Mouse (Mus musculus): ENCODE measurements around the gene Snrpa. TPM values are rescaled to one million over a fixed set of nuclear protein-coding genes. Genes with fewer than 3 reads are reported as not detected.
A peak's percentile ranks its signal among the peaks of the same experiment; 100 is the strongest.

The Snrpa gene
- polyA plus RNA-seq, 1 experiment from 2014 or later: 163 TPM

DNA sequence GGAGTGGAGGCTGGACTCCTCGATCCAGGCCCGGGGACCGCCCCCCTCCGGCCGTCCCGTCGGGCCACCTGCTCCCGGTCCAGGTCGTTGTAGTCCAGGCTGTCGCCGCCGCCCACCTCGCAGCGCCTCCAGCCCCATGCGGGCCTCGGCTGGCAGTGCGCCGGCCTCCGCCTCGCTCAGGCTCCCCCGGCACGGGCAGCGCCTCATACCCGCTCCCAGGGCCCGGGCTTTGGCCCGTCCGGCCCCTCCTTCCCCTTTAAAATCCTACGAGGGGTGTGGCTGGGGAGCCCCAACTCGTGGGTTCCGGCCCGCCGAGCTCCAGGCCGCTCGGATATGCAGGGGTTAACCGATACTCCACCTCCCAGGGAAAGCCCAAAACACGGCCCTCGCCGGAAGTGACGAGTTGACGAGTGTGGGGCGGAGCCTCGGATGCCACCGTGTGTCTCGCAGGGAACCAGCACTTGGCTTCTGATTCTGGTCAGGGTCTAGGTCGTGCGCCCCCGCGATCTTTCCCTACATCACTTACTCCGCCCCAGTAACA lies 32.3 kb upstream of the Snrpa start, which contains the start of gene Itpkc:
TSS of gene Itpkc (minus strand) at position 381 of the 541 bp plus-strand sequence.
- Histone ChIP-seq H3K4me1 (peaks cover 74% of the 10 kb centered on the region), H3K4me2 (peak within 1 kb of the TSS; percentile 92), H3K27me3 (replicated peaks) (no peaks in the 10 kb centered on the region), H3K9me3 (replicated peaks) (no peaks in the 10 kb centered on the region), H3K9ac (peak within 1 kb of the TSS; percentile 84), H3K36me3 (peaks cover 7% of the 10 kb centered on the region), H3K27ac (peak within 1 kb of the TSS; percentile 80), H3K4me3 (peak within 1 kb of the TSS; percentile 70)
- WGBS (ENCODE audit: insufficient replicate concordance): under 1% methylated on average over 49 of the region's 49 CpGs
- ATAC-seq: peak; percentile 81

DNA sequence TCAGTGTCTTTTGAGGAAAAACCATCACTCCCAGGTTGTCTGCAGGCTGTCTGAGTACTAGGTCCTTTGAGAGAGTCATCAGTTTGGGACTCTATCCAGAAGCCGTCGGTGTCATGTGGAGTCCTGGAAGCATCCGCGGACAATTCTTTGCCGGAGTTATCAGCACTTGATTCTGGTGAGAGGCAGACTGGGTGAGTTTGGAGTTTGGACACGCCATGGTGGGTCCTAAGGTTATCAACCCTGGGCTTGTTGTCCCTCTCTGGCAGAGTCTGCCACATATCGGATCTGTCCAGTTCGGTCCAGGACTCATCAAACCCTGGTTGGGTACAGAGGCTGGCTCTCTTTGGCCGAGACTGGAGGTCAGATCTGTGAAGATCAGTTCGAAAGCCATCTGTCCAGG lies 31.6 kb upstream of the Snrpa start:
- peak; percentile 3; the same call in 1 of the 2 replicates for ATAC-seq
- H3K4me3 ChIP-seq: peak overlapping the region; percentile 70
- peak overlapping the region; percentile 84 for H3K9ac ChIP-seq
- WGBS (ENCODE audit: insufficient replicate concordance): 7% methylated on average over 10 of the region's 10 CpGs
- peak overlapping the region; percentile 92 for H3K4me2 ChIP-seq
- no peaks in the 10 kb centered on the region for H3K27me3 ChIP-seq (replicated peaks)
- H3K9me3 ChIP-seq (replicated peaks): no peaks in the 10 kb centered on the region
- H3K27ac ChIP-seq: peak overlapping the region; percentile 80
- H3K36me3 ChIP-seq: peaks cover 7% of the 10 kb centered on the region
- H3K4me1 ChIP-seq: peaks cover 79% of the 10 kb centered on the region

DNA sequence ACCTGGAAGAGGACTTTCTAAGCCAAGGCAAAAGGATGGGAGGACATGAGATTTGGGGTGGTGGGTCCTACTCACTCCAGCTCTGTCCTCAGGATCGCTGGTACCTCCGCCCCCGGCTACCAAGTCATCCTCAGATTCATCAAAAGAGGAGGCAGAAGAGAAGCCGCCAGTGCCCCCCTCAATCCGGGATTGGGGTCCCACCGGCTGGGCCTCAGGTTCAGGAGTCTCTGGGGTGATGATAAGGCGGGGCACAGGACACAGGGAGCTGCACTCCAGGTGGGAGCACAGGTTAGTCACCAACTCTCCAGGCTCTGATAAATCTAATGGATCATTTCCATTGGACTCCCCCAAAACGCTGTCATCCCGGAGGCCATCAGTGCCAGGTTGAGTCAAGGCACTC lies 31.2 kb upstream of the Snrpa start:
- H3K9me3 ChIP-seq (replicated peaks): no peaks in the 10 kb centered on the region
- H3K9ac ChIP-seq: peak overlapping the region; percentile 84
- H3K4me1 ChIP-seq: peaks cover 79% of the 10 kb centered on the region
- peaks cover 7% of the 10 kb centered on the region for H3K36me3 ChIP-seq
- ATAC-seq: no peak
- no peaks in the 10 kb centered on the region for H3K27me3 ChIP-seq (replicated peaks)
- peak overlapping the region; percentile 70 for H3K4me3 ChIP-seq
- peak overlapping the region; percentile 92 for H3K4me2 ChIP-seq
- WGBS (ENCODE audit: insufficient replicate concordance): 37% methylated on average over 9 of the region's 9 CpGs
- no peak overlapping the region for H3K27ac ChIP-seq

DNA sequence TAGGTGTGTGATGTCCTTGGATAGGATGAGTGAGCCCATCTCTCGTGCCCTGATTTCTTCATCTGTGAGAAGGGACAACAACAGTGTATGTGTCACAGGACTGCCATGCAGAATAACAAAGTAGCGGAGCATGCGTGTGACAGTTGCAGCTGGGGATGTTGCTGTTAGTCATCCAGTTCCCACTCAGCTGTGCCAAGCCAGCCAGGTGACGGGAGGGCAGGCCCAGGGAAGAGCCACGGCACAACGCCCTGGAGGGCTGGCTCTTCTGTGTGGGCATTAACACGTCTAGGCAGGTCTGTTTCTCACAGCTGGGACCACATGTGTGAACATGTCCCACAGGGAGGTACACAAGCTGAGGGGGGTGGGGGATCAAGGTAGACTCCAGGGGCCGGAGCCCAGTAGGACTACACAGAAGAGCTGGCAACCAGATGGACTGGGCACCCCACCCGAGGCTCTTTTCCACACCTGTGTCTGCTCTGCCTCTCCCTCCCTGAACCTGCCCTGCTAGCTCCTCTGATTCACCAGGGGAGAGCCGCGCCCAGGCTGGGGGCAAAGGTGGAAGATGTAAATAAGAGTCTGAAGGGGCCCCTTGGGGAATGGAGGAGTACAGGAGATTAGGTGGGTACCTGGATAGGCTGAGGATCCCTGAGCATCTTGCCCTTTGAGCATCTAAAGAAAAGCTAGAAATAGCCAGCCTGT lies 29.0 kb upstream of the Snrpa start:
- H3K27me3 ChIP-seq (replicated peaks): no peaks in the 10 kb centered on the region
- peak overlapping the region; percentile 92 for H3K4me2 ChIP-seq
- H3K9me3 ChIP-seq (replicated peaks): no peaks in the 10 kb centered on the region
- H3K9ac ChIP-seq: no peak overlapping the region
- H3K36me3 ChIP-seq: peaks cover 17% of the 10 kb centered on the region
- H3K4me3 ChIP-seq: no peak overlapping the region
- no peak for ATAC-seq
- 0 out of 2 replicates have a peak overlapping the region, but pooled peaks have one; percentile 21 for H3K27ac ChIP-seq
- peaks cover 83% of the 10 kb centered on the region for H3K4me1 ChIP-seq
- WGBS (ENCODE audit: insufficient replicate concordance): 81% methylated on average over 11 of the region's 11 CpGs

DNA sequence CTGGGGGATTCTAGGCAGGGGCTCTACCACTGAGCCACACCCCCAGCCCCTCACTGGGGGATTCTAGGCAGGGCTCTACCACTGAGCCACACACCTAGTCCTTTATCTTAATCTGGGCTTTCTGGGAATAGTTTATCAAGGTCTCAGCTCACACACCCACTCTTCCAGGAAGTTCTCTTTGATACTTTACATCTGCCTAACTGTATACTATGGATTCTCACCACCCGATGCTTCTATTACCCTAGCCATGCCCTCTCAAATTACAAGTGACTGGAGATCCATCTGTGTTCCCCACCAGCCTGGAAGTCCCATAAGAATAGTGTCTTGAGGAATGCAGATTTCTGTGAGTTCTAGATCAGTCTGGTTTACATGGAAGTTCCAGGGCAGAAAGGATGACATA lies 26.5 kb upstream of the Snrpa start:
- WGBS (ENCODE audit: insufficient replicate concordance): 40% methylated on average over 1 of the region's 1 CpGs
- H3K4me2 ChIP-seq: peak overlapping the region; percentile 43
- ATAC-seq: peak; percentile 81

DNA sequence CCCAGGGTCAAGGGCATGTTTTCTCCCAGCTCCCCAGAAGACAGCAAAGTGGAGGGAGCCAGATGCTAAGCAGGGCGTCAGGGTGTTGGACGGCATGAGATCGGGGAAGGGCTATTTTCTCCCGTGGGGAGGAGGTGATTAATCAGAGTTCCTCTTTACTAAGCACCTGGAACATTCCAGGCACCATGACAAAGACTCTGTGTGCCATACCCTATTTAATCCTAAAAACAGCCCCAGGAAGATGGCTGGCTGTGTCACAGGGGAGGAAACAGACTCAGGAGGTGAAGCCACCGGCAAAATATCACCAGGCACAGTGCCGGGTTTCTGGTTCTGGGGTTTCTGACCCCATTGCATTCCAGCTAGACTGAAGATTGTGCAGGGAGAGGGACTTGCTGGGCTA lies 25.9 kb upstream of the Snrpa start:
- Histone ChIP-seq H3K4me2 (0 out of 2 replicates have a peak overlapping the region, but pooled peaks have one; percentile 43), H3K9me3 (replicated peaks) (no peaks in the 10 kb centered on the region), H3K27ac (peak overlapping the region; percentile 62), H3K9ac (no peak overlapping the region), H3K27me3 (replicated peaks) (no peaks in the 10 kb centered on the region), H3K36me3 (peaks cover 44% of the 10 kb centered on the region), H3K4me1 (peaks cover 65% of the 10 kb centered on the region), H3K4me3 (no peak overlapping the region)
- no peak for ATAC-seq
- 75% methylated on average over 6 of the region's 6 CpGs for WGBS (ENCODE audit: insufficient replicate concordance)

More for the DNA sequence above, 26.5 kb upstream of the Snrpa start:
- peak overlapping the region; percentile 29; the same call in 1 of the 2 replicates for H3K9ac ChIP-seq
- peak overlapping the region; percentile 62 for H3K27ac ChIP-seq
- H3K4me1 ChIP-seq: peaks cover 71% of the 10 kb centered on the region
- no peaks in the 10 kb centered on the region for H3K27me3 ChIP-seq (replicated peaks)
- no peaks in the 10 kb centered on the region for H3K9me3 ChIP-seq (replicated peaks)
- H3K36me3 ChIP-seq: peaks cover 38% of the 10 kb centered on the region
- H3K4me3 ChIP-seq: no peak overlapping the region

DNA sequence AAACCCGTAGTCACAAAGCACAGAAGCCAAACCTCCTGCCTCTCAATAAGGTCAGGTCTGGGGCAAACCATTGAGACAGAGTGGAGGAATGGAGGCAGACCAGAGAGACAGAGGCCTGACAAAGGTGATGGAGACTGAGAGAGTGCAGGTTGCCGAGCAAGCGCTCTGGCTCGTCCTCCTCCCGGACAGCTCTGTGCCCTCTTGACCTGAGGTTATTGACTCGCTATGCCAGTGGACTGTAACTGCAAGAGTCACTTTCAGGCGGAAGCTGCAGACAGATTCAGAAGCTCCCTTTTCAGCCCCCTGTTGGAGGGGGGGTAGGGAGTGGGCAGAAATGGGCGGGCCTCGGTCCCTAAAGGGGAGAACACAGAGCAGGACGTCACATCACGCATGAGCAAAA lies 23.9 kb upstream of the Snrpa start:
- H3K9me3 ChIP-seq (replicated peaks): no peaks in the 10 kb centered on the region
- peaks cover 45% of the 10 kb centered on the region for H3K4me1 ChIP-seq
- H3K36me3 ChIP-seq: peaks cover 58% of the 10 kb centered on the region
- no peaks in the 10 kb centered on the region for H3K27me3 ChIP-seq (replicated peaks)
- peak; percentile 25; the same call in 1 of the 2 replicates for ATAC-seq
- 78% methylated on average over 11 of the region's 11 CpGs for WGBS (ENCODE audit: insufficient replicate concordance)
- H3K9ac ChIP-seq: no peak overlapping the region
- H3K4me2 ChIP-seq: no peak overlapping the region
- H3K27ac ChIP-seq: no peak overlapping the region
- no peak overlapping the region for H3K4me3 ChIP-seq

DNA sequence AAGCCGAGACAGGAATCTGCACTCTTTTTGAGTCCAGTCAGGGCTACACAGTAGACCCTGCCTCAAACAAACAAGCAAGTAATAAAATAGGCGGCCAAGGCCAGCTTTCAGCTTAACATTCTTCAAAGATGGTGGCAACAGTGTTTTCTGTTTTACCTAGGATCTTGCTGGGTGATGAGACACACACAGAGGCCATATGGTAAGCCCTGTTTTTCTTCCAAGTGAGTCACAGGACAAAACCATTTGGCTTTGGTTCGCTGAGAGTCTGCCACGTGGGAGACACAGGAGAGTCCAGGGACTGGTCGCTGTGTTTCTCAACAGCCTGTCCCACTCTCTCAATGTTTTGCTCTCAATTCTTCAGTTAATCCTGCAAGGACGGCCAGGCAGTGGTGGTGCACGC lies 22.5 kb upstream of the Snrpa start:
- no peak for ATAC-seq

DNA sequence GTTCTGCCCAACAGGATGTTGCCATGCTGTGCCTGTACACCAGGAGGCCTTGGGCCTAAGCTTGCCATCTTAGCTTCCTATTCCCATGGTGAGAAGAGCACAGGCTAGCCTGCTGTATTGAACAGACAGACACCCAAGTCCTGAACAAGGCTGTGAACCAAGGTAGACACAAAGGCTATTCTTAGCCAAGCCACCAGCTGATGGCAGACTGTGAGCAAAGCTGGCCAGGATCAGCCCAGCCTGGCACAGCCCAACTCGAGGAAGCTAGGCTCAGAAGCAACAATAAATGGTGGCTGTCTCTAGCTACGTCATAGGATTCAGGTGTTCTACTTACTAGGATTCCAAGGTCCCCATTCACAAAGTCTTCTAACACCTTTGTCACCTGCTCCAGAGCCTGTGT lies 16.6 kb upstream of the Snrpa start:
- no peak for ATAC-seq
- no peak overlapping the region for H3K27ac ChIP-seq
- no peaks in the 10 kb centered on the region for H3K4me1 ChIP-seq
- no peaks in the 10 kb centered on the region for H3K9me3 ChIP-seq (replicated peaks)
- H3K36me3 ChIP-seq: peaks cover 89% of the 10 kb centered on the region
- 0 out of 2 replicates have a peak overlapping the region, but pooled peaks have one; percentile 23 for H3K9ac ChIP-seq
- no peak overlapping the region for H3K4me2 ChIP-seq
- H3K4me3 ChIP-seq: no peak overlapping the region
- no peaks in the 10 kb centered on the region for H3K27me3 ChIP-seq (replicated peaks)
- 62% methylated on average over 2 of the region's 2 CpGs for WGBS (ENCODE audit: insufficient replicate concordance)

More for the DNA sequence above, 22.5 kb upstream of the Snrpa start:
- Histone ChIP-seq H3K9me3 (replicated peaks) (no peaks in the 10 kb centered on the region), H3K4me2 (no peak overlapping the region), H3K4me3 (no peak overlapping the region), H3K27ac (no peak overlapping the region), H3K27me3 (replicated peaks) (no peaks in the 10 kb centered on the region), H3K9ac (no peak overlapping the region), H3K4me1 (peaks cover 32% of the 10 kb centered on the region), H3K36me3 (peaks cover 64% of the 10 kb centered on the region)
- WGBS (ENCODE audit: insufficient replicate concordance): 75% methylated on average over 7 of the region's 7 CpGs

DNA sequence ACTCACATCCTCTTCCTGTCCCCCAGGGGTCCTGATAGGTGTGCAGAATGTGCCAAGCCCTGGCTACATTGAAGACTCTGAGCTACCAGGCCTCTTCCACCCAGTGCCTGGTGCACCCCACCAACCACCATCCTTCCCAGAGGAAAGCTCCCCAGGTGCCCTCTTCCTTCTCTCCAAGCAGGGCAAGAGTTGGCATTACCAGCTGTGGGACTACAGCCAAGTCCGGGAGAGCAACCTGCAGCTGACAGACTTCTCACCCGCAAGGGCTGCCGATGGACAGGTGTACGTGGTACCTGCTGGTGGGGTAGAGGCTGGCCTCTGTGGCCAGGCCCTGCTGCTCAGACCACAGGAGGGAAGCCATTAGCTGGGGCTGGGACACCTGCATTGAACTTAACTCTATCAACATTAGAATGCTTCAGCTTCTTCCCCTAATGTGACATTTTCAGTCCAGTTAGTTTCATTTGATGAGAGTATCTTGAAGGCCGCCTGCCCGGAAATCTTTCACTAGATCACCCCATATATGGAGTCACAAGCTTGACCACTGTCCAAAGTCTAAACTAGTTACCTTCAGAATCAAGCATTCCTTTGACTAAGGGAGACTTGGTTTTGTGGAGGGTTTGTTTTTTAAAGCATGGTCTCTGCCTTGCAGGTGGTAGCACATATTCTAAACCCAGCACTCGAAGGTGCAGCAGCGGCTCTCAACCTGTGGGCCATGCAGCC lies 7.8 kb upstream of the Snrpa start:
- H3K9me3 ChIP-seq (replicated peaks): no peaks in the 10 kb centered on the region
- H3K36me3 ChIP-seq: peaks cover 54% of the 10 kb centered on the region
- H3K27me3 ChIP-seq (replicated peaks): no peaks in the 10 kb centered on the region
- H3K4me2 ChIP-seq: no peak overlapping the region
- no peak overlapping the region for H3K27ac ChIP-seq
- no peaks in the 10 kb centered on the region for H3K4me1 ChIP-seq
- no peak for ATAC-seq
- WGBS (ENCODE audit: insufficient replicate concordance): 88% methylated on average over 8 of the region's 8 CpGs
- no peak overlapping the region for H3K9ac ChIP-seq
- H3K4me3 ChIP-seq: no peak overlapping the region

DNA sequence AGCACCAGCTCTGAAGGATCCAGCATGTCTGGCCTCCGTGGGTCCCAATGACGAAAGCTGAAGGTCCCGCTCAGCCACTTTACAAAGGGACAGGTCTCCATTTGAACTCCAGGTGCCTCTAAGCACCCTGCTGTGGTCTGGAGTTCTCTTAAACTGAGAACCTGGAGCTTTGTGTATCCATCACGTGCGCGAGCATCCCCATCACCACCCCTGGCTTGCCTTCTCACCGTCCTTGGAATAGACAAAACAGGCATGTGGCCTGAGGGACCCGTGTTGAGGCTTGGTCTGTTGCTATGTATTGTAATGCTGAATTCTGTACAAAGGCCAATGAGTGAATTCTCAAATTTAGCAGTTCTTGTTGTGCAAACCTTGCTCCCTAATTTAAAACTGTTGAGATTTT lies 2.7 kb upstream of the Snrpa start:
- no peaks in the 10 kb centered on the region for H3K27me3 ChIP-seq (replicated peaks)
- H3K4me1 ChIP-seq: peaks cover 25% of the 10 kb centered on the region
- H3K27ac ChIP-seq: no peak overlapping the region
- WGBS (ENCODE audit: insufficient replicate concordance): 85% methylated on average over 8 of the region's 8 CpGs
- H3K36me3 ChIP-seq: peaks cover 43% of the 10 kb centered on the region
- H3K4me2 ChIP-seq: no peak overlapping the region
- no peak overlapping the region for H3K9ac ChIP-seq
- no peak for ATAC-seq
- no peaks in the 10 kb centered on the region for H3K9me3 ChIP-seq (replicated peaks)
- no peak overlapping the region for H3K4me3 ChIP-seq

DNA sequence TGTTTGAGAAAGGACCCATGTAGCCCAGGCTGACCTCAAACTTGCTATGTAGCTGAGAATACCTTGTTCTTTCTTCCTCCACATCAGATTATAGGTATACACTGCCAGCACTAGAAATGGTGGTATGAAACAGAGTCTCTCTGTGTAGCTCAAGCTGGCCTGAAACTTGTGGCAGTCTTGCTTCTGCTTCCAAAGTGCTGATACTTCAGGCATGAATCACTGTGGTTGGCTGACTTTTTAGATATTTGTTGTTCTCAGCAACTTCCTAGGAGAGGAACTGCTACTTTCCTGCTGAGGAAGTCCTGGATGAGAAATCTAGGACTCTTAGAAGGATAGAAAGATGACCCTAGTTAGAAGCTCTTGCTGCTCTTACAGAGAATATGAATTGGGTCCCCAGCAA lies 2.3 kb upstream of the Snrpa start:
- Histone ChIP-seq H3K27ac (no peak overlapping the region), H3K4me2 (no peak overlapping the region), H3K9ac (no peak overlapping the region), H3K36me3 (peaks cover 43% of the 10 kb centered on the region), H3K27me3 (replicated peaks) (no peaks in the 10 kb centered on the region), H3K9me3 (replicated peaks) (no peaks in the 10 kb centered on the region), H3K4me1 (peaks cover 30% of the 10 kb centered on the region), H3K4me3 (no peak overlapping the region)
- ATAC-seq: no peak

Data from liver, embryonic 12.5 days (tissue).